Mouse (Mus musculus): ENCODE measurements around the gene Ttc28.

Ttc28 gene

GRCm38 (mm10) chr5:111261733-111262573 is 382.4 kb downstream of the Ttc28 start:
- in situ Hi-C loops (cut with MboI; ENCODE audit: low pct_unique_long_range_greater_than_20kb in 1 of 2, low sequenced_read_pairs in 2 of 2, unreplicated experiment in 1 of 2), result no loop called here

GRCm38 (mm10) chr5:111262574-111263239 is 383.1 kb downstream of the Ttc28 start:
- in situ Hi-C loops (cut with MboI; ENCODE audit: low pct_unique_long_range_greater_than_20kb in 1 of 2, low sequenced_read_pairs in 2 of 2, unreplicated experiment in 1 of 2), result no loop called here

GRCm38 (mm10) chr5:111263370-111263769 is 383.8 kb downstream of the Ttc28 start:
- in situ Hi-C loops (cut with MboI; ENCODE audit: low pct_unique_long_range_greater_than_20kb in 1 of 2, low sequenced_read_pairs in 2 of 2, unreplicated experiment in 1 of 2), result no loop called here

- in situ Hi-C loops (cut with MboI; ENCODE audit: low pct_unique_long_range_greater_than_20kb in 1 of 2, low sequenced_read_pairs in 2 of 2, unreplicated experiment in 1 of 2), result no loop called here
These were observed 384.9 kb downstream of the Ttc28 start for GRCm38 (mm10) chr5:111264488-111264887.

- in situ Hi-C loops (cut with MboI; ENCODE audit: low pct_unique_long_range_greater_than_20kb in 1 of 2, low sequenced_read_pairs in 2 of 2, unreplicated experiment in 1 of 2), result no loop called here
These were observed 387.1 kb downstream of the Ttc28 start for GRCm38 (mm10) chr5:111266658-111267057.

GRCm38 (mm10) chr5:111267100-111267499 is 387.5 kb downstream of the Ttc28 start:
- in situ Hi-C loops (cut with MboI; ENCODE audit: low pct_unique_long_range_greater_than_20kb in 1 of 2, low sequenced_read_pairs in 2 of 2, unreplicated experiment in 1 of 2), result no loop called here

- in situ Hi-C loops (cut with MboI; ENCODE audit: low pct_unique_long_range_greater_than_20kb in 1 of 2, low sequenced_read_pairs in 2 of 2, unreplicated experiment in 1 of 2), result no loop called here
These were observed 389.2 kb downstream of the Ttc28 start for GRCm38 (mm10) chr5:111268852-111269251.

- in situ Hi-C loops (cut with MboI; ENCODE audit: low pct_unique_long_range_greater_than_20kb in 1 of 2, low sequenced_read_pairs in 2 of 2, unreplicated experiment in 1 of 2), result no loop called here
These were observed 390.1 kb downstream of the Ttc28 start for GRCm38 (mm10) chr5:111269613-111270205.

- in situ Hi-C loops (cut with MboI; ENCODE audit: low pct_unique_long_range_greater_than_20kb in 1 of 2, low sequenced_read_pairs in 2 of 2, unreplicated experiment in 1 of 2), result no loop called here
These were observed 390.8 kb downstream of the Ttc28 start for GRCm38 (mm10) chr5:111270246-111271002.

- in situ Hi-C loops (cut with MboI; ENCODE audit: low pct_unique_long_range_greater_than_20kb in 1 of 2, low sequenced_read_pairs in 2 of 2, unreplicated experiment in 1 of 2), result no loop called here
These were observed 394.0 kb downstream of the Ttc28 start for GRCm38 (mm10) chr5:111273589-111273988.

GRCm38 (mm10) chr5:111274948-111275347 is 395.3 kb downstream of the Ttc28 start:
- in situ Hi-C loops (cut with MboI; ENCODE audit: low pct_unique_long_range_greater_than_20kb in 1 of 2, low sequenced_read_pairs in 2 of 2, unreplicated experiment in 1 of 2), result no loop called here

- in situ Hi-C loops (cut with MboI; ENCODE audit: low pct_unique_long_range_greater_than_20kb in 1 of 2, low sequenced_read_pairs in 2 of 2, unreplicated experiment in 1 of 2), result no loop called here
These were observed 405.0 kb downstream of the Ttc28 start for GRCm38 (mm10) chr5:111284420-111285175.

- in situ Hi-C loops (cut with MboI; ENCODE audit: low pct_unique_long_range_greater_than_20kb in 1 of 2, low sequenced_read_pairs in 2 of 2, unreplicated experiment in 1 of 2), result no loop called here
These were observed 408.0 kb downstream of the Ttc28 start for GRCm38 (mm10) chr5:111287571-111287970.

GRCm38 (mm10) chr5:111288486-111288885 is 408.9 kb downstream of the Ttc28 start:
- in situ Hi-C loops (cut with MboI; ENCODE audit: low pct_unique_long_range_greater_than_20kb in 1 of 2, low sequenced_read_pairs in 2 of 2, unreplicated experiment in 1 of 2), result no loop called here

- in situ Hi-C loops (cut with MboI; ENCODE audit: low pct_unique_long_range_greater_than_20kb in 1 of 2, low sequenced_read_pairs in 2 of 2, unreplicated experiment in 1 of 2), result no loop called here
These were observed 410.5 kb downstream of the Ttc28 start for GRCm38 (mm10) chr5:111290071-111290470.

- in situ Hi-C loops (cut with MboI; ENCODE audit: low pct_unique_long_range_greater_than_20kb in 1 of 2, low sequenced_read_pairs in 2 of 2, unreplicated experiment in 1 of 2), result no loop called here
These were observed 412.0 kb downstream of the Ttc28 start for GRCm38 (mm10) chr5:111291639-111292038.

GRCm38 (mm10) chr5:111297801-111298200 is 418.2 kb downstream of the Ttc28 start:
- in situ Hi-C loops (cut with MboI; ENCODE audit: low pct_unique_long_range_greater_than_20kb in 1 of 2, low sequenced_read_pairs in 2 of 2, unreplicated experiment in 1 of 2), result no loop called here

- in situ Hi-C loops (cut with MboI; ENCODE audit: low pct_unique_long_range_greater_than_20kb in 1 of 2, low sequenced_read_pairs in 2 of 2, unreplicated experiment in 1 of 2), result no loop called here
These were observed 419.1 kb downstream of the Ttc28 start for GRCm38 (mm10) chr5:111298706-111299105.
